Mouse (Mus musculus) MEL (cell line): ENCODE measurements around the gene Oard1. TPM values are rescaled to one million over a fixed set of nuclear protein-coding genes. Genes with fewer than 3 reads are reported as not detected.

Source experiments
- DNase-seq: peaks from one replicate; pipeline ENCODE4 v3.0.0; 2011; ENCODE audit warnings: low read depth, low spot score
- H3K27ac ChIP-seq: 2 replicates; pipeline ENCODE4 v1.5.1; 2012; ENCODE audit warnings: low read depth, mild to moderate bottlenecking, control low read depth, low read length, moderate library complexity; ENCODE audit not compliant: control insufficient read depth
- H3K27me3 ChIP-seq, 2 experiments: fragments of 150-350 bp in 1 of 2; sonication (generic) in 1 of 2; 2 replicates each; pipeline ENCODE4 v1.6.1; 2012; ENCODE audit warnings: low read length in 2 of 2, mild to moderate bottlenecking in 2 of 2, improper control_type of control experiment in 1 of 2, moderate library complexity in 1 of 2; ENCODE audit not compliant: insufficient read depth in 2 of 2, control insufficient read depth in 1 of 2
- H3K36me3 ChIP-seq, 2 experiments: 2 replicates each; pipeline ENCODE4 v1.6.1; 2012 to 2014; ENCODE audit warnings: low read length in 2 of 2, improper control_type of control experiment in 1 of 2, inconsistent platforms in 1 of 2, mild to moderate bottlenecking in 1 of 2; ENCODE audit not compliant: insufficient read depth in 2 of 2, control insufficient read depth in 1 of 2
- H3K4me1 ChIP-seq, 2 experiments: fragments of 150-350 bp in 1 of 2; sonication (generic) in 1 of 2; 2 replicates each; pipeline ENCODE4 v1.6.1; 2012; ENCODE audit warnings: low read length in 2 of 2, improper control_type of control experiment in 1 of 2, mild to moderate bottlenecking in 1 of 2; ENCODE audit not compliant: insufficient read depth in 2 of 2, control insufficient read depth in 1 of 2
- H3K4me3 ChIP-seq, 2 experiments: fragments of 150-350 bp in 1 of 2; sonication (generic) in 1 of 2; 2 replicates each; pipeline ENCODE4 v1.5.1; 2012; ENCODE audit warnings: low read depth in 2 of 2, low read length in 2 of 2, mild to moderate bottlenecking in 2 of 2, moderate library complexity in 2 of 2, control low read depth in 1 of 2, improper control_type of control experiment in 1 of 2; ENCODE audit not compliant: control insufficient read depth in 1 of 2, insufficient read depth in 1 of 2
- H3K79me2 ChIP-seq: 2 replicates; pipeline ENCODE4 v1.6.1; 2012; ENCODE audit warnings: mild to moderate bottlenecking, low read length, moderate library complexity; ENCODE audit not compliant: control insufficient read depth, poor library complexity, insufficient read depth
- H3K9ac ChIP-seq: 2 replicates; pipeline ENCODE4 v1.6.1; 2012; ENCODE audit warnings: low read depth, mild to moderate bottlenecking, control low read depth, low read length, moderate library complexity; ENCODE audit not compliant: control insufficient read depth, poor library complexity, severe bottlenecking
- H3K9me3 ChIP-seq: fragments of 150-350 bp; sonication (generic); replicated peaks from 2 replicates; pipeline ENCODE4 v1.6.1; 2012; ENCODE audit warnings: mild to moderate bottlenecking, low read length, improper control_type of control experiment, moderate library complexity; ENCODE audit not compliant: insufficient read depth
- CTCF ChIP-seq, 3 experiments: IDR thresholded peaks in 2 of 3; conservative IDR thresholded peaks in 1 of 3; 2 replicates each; pipeline ENCODE4 v1.5.1; 2011 to 2012; ENCODE audit warnings: low read length in 3 of 3, low read depth in 2 of 3, mild to moderate bottlenecking in 2 of 3, improper control_type of control experiment in 1 of 3, inconsistent platforms in 1 of 3, mixed read lengths in 1 of 3, moderate library complexity in 1 of 3; ENCODE audit not compliant: control insufficient read depth in 1 of 3, insufficient read depth in 1 of 3, poor library complexity in 1 of 3, severe bottlenecking in 1 of 3
- E2F4 ChIP-seq: IDR thresholded peaks from 2 replicates; pipeline ENCODE4 v1.6.1; 2011; ENCODE audit warnings: low read depth, low read length, improper control_type of control experiment, borderline replicate concordance
- GABPA ChIP-seq: IDR thresholded peaks from 2 replicates; pipeline ENCODE4 v1.6.1; 2012; ENCODE audit warnings: low read depth, mild to moderate bottlenecking, inconsistent platforms, low read length, improper control_type of control experiment, moderate library complexity
- GATA1 ChIP-seq: IDR thresholded peaks from 2 replicates; pipeline ENCODE4 v1.6.1; 2011; ENCODE audit warnings: low read depth, low read length, improper control_type of control experiment
- JUND ChIP-seq: IDR thresholded peaks from 2 replicates; pipeline ENCODE4 v1.6.1; 2011; ENCODE audit warnings: low read depth, mild to moderate bottlenecking, improper control_type of control experiment, low read length
- MAFK ChIP-seq: IDR thresholded peaks from 2 replicates; pipeline ENCODE4 v1.6.1; 2011; ENCODE audit warnings: low read depth, mild to moderate bottlenecking, low read length, improper control_type of control experiment, borderline replicate concordance
- MEF2A ChIP-seq: IDR thresholded peaks from 2 replicates; pipeline ENCODE4 v1.6.1; 2014; ENCODE audit warnings: low read depth, mild to moderate bottlenecking, inconsistent platforms, low read length, improper control_type of control experiment; ENCODE audit not compliant: poor library complexity, insufficient replicate concordance, severe bottlenecking; ENCODE audit errors: extremely low read depth
- MXI1 ChIP-seq: IDR thresholded peaks from 2 replicates; pipeline ENCODE4 v1.6.1; 2011; ENCODE audit warnings: mild to moderate bottlenecking, low read depth, low read length, improper control_type of control experiment
- MYB ChIP-seq: IDR thresholded peaks from 2 replicates; pipeline ENCODE4 v1.6.1; 2011; ENCODE audit warnings: mild to moderate bottlenecking, low read depth, low read length, improper control_type of control experiment
- MYC ChIP-seq: IDR thresholded peaks from 2 replicates; pipeline ENCODE4 v1.6.1; 2011; ENCODE audit warnings: low read depth, mild to moderate bottlenecking, low read length, improper control_type of control experiment, moderate library complexity
- NRF1 ChIP-seq: IDR thresholded peaks from 2 replicates; pipeline ENCODE4 v1.6.1; 2014; ENCODE audit warnings: low read depth, mild to moderate bottlenecking, inconsistent platforms, low read length, improper control_type of control experiment, moderate library complexity; ENCODE audit not compliant: poor library complexity, insufficient read depth, severe bottlenecking
- POLR2AphosphoS5 ChIP-seq: IDR thresholded peaks from 2 replicates; pipeline ENCODE4 v1.6.1; 2012; ENCODE audit warnings: low read depth, borderline replicate concordance, mild to moderate bottlenecking, inconsistent platforms, low read length, moderate library complexity, mixed read lengths
- RAD21 ChIP-seq: IDR thresholded peaks from 2 replicates; pipeline ENCODE4 v1.6.1; 2011; ENCODE audit warnings: mild to moderate bottlenecking, low read depth, low read length, improper control_type of control experiment
- RCOR1 ChIP-seq: IDR thresholded peaks from 2 replicates; pipeline ENCODE4 v1.6.1; 2012; ENCODE audit warnings: low read depth, mild to moderate bottlenecking, inconsistent platforms, low read length, improper control_type of control experiment
- TAL1 ChIP-seq: IDR thresholded peaks from 2 replicates; pipeline ENCODE4 v1.6.1; 2012; ENCODE audit warnings: mild to moderate bottlenecking, inconsistent platforms, low read length, moderate library complexity, mixed read lengths
- USF1 ChIP-seq: IDR thresholded peaks from 2 replicates; pipeline ENCODE4 v1.6.1; 2014; ENCODE audit warnings: low read depth, mild to moderate bottlenecking, inconsistent platforms, low read length, improper control_type of control experiment, moderate library complexity
- ZKSCAN1 ChIP-seq: IDR thresholded peaks from 2 replicates; pipeline ENCODE4 v1.6.1; 2012; ENCODE audit warnings: low read depth, mild to moderate bottlenecking, inconsistent platforms, low read length, improper control_type of control experiment, moderate library complexity
- ZMIZ1 ChIP-seq: IDR thresholded peaks from 2 replicates; pipeline ENCODE4 v1.6.1; 2012; ENCODE audit warnings: low read depth, mild to moderate bottlenecking, inconsistent platforms, low read length, improper control_type of control experiment, moderate library complexity
- ZNF384 ChIP-seq: IDR thresholded peaks from 2 replicates; pipeline ENCODE4 v1.6.1; 2012; ENCODE audit warnings: low read depth, mild to moderate bottlenecking, inconsistent platforms, low read length, improper control_type of control experiment
- polyA plus RNA-seq, 2 experiments: library from polyadenylated mRNA; stranded (reverse) in 1 of 2; unstranded in 1 of 2; fragments of >175 nt in 1 of 2; fragments of >200 nt in 1 of 2; gene quantifications; 2 replicates each; pipeline versions ENCODE4 v1.2.1 to v1.2.4; 2012; ENCODE audit warnings: low replicate concordance in 2 of 2, low read depth in 1 of 2; ENCODE audit not compliant: insufficient read length in 2 of 2, insufficient read depth in 1 of 2, missing spikeins in 1 of 2
- total RNA-seq: library from RNA; depleted of rRNA; stranded (reverse); fragments of 300-350 nt; gene quantifications from 2 replicates; pipeline ENCODE4 v1.2.3, GENCODE M21; 2012

Oard1 gene
- total and polyA plus RNA-seq, 3 experiments = 21.2 to 24.4 TPM; not detected in 1

DNA sequence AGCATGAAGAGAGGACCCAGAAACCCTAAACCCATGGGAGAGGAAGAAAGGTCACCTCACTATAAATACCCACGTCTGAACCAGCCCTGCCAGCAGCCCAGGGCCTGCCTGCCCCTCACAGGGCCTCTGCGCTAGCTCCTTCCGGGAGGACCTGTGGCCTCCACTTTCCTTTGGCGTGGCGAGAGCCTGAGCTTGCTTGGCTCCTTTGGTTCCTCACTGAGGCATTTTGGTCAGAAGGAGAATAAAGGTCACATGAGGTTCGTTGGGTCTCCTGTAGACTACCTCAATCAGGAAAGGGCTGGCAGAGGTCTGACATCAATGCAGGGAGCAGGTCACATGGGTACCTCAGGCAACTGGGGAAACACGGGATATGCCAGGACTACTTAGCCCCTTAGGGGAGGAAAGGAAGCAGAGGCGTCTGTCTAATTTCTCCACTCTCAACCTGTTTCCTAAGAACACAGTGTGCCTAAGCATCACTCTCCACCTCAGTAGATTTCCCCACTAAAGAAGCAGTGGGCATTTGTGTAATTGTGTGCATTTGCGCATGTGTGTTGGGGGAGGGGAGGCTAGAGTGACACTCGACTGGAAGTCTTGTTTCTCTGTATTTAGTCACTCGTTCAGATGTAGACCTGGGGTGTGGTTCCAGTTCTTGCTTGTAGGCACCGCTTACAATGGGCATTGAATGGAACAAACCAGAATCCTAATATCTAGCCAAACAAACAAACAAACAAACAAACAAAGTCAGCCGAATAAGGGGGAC is 17.4 kb downstream of the Oard1 start:
- Histone ChIP-seq H3K27ac (no peak overlapping the region), H3K9ac (no peak overlapping the region), H3K4me3 (no peak overlapping the region), H3K79me2 (no peaks in the 10 kb centered on the region), H3K4me1 (peaks cover 7 to 15% of the 10 kb centered on the region in 2 experiments), H3K36me3 (peaks cover 0 to 4% of the 10 kb centered on the region in 2 experiments; a peak in 2 of 4 replicates), H3K9me3 (no peaks in the 10 kb centered on the region), H3K27me3 (no peaks in the 10 kb centered on the region)
- TF ChIP-seq NRF1 (no peak), MXI1 (no peak), ZKSCAN1 (no peak), MYC (no peak), RCOR1 (no peak), TAL1 (no peak), JUND (no peak), USF1 (no peak), MAFK (no peak), GABPA (no peak), POLR2AphosphoS5 (no peak), ZMIZ1 (no peak), CTCF (IDR thresholded peaks at IDR 0.05 in 2 of 3, conservative IDR thresholded peaks at IDR 0.05 in 1 of 3; ENCODE audit: control insufficient read depth in 1 of 3, insufficient read depth in 1 of 3, low read depth in 2 of 3, low read length in 3 of 3, poor library complexity in 1 of 3, severe bottlenecking in 1 of 3) (no peak), RAD21 (no peak), GATA1 (no peak), E2F4 (no peak), MEF2A (no peak), MYB (no peak)
- DNase-seq = no peak

DNA sequence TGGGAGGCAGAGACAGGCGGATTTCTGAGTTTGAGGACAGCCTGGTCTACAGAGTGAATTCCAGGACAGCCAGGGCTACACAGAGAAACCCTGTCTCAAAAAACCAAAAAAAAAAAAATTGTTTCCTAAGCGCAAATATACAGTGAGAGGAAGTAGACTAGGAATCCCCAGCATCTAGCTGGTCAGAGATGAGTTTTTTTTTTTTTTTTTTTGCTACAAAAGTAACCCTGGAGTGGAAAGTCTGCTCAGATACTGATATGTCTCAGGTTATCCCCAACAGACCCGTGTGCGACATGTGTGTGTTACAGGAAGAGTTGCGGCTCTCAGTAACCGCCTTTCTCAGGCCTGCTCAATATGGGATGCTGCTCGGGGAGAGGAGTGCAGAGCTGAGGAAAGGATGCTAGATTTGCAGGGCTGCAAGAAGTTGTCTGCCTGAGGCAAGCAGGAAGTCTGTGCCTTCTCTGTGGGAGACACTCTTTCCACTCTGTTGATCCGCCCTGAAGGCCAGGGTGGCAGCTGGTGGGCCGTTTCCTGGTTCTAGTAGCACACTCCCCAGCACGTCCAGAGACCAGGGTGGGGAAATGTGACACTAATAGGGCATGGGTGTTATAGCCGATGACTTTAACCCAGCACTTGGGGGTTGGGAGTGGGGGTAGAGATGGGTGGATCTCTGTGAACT is 18.2 kb downstream of the Oard1 start:
- Histone ChIP-seq H3K9me3 (no peaks in the 10 kb centered on the region), H3K27me3 (no peaks in the 10 kb centered on the region), H3K27ac (no peak overlapping the region), H3K4me3 (no peak overlapping the region), H3K4me1 (peaks cover 10 to 22% of the 10 kb centered on the region in 2 experiments), H3K9ac (no peak overlapping the region), H3K79me2 (no peaks in the 10 kb centered on the region), H3K36me3 (peaks cover 0 to 10% of the 10 kb centered on the region in 2 experiments; a peak in 2 of 4 replicates)
- TF ChIP-seq MEF2A = no peak
- peak; percentile 74 for TF ChIP-seq ZNF384
- DNase-seq = no peak
